Mouse (Mus musculus) ovary, postnatal 36 days (tissue): ENCODE measurements around the gene Abca1.

ENCODE experiments used
- DNase-seq: peaks from one replicate; pipeline ENCODE4 v3.0.0; 2022; ENCODE audit warnings: low spot score, mixed read lengths

Abca1 gene

GRCm38 (mm10) chr4:53009183-53009582 lies 150.5 kb downstream of the Abca1 start:
- no peak for DNase-seq

DNA sequence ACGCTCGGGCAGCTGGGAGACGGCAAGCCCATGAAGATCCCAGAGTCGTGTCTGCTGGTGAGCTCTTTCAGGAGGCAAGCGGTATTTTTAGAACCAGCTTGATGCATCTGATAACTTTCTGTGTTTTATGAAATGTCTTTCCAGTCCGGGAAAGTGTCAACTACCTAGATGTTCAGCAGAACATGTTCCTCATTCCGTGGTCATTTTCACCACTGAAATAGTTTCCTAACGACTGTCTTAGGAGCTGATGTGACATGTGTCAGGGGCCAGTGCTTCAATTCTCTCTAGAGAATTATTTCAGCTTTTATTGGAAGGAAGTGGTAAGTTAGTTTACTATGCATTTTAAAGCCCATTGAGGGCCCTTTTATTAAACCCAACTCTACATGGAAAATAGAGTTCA lies 159.5 kb downstream of the Abca1 start:
- no peak for DNase-seq

DNA sequence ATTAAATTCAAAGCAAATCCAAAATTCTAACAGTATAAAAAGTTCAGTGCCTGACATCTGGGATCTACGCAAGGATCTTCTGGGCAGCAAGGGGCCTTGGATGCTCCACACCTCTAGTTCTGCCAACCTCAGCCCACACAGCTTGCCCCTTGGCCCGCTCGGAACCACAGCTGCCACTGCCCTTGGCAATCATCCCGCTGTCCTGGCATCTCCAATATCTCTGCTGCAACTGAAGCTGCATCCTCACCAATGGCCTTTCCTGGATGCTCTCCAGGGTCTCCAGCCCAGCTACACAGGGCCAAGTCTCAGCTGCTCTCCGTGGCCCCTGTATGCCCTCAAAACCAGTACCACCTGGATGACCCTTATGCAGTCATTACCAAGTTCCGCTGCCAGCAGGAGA lies 160.2 kb downstream of the Abca1 start:
- peak; percentile 13 for DNase-seq

GRCm38 (mm10) chr4:52989248-52989647 lies 170.4 kb downstream of the Abca1 start, which contains the start of gene Nipsnap3a:
Gene Nipsnap3a (plus strand): TSS chr4:52989272.
- peak; percentile 6 for DNase-seq

- no peak for DNase-seq
Measured at GRCm38 (mm10) chr4:52986266-52986665, 173.4 kb downstream of the Abca1 start.

DNA sequence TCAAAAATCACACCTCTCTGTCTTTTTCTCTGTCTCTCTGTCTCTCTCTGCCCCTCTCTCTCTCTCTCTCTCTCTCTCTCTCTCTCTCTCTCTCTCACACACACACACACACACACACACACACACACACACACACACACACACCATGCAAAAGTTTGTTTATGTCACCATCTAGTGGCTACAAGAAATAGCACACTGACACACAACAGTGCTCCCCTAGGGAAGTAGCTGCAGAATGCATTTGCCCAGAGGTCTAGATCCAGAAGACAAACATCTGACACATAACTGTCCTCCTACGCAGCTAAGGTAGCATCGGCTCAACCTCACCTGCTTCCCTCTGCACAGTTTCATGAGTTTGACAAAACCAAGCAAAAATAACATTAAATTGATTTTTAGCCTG lies 174.5 kb downstream of the Abca1 start:
- no peak for DNase-seq
